Mouse (Mus musculus): ENCODE results near the gene Gm906. TPM values are rescaled to one million over a fixed set of nuclear protein-coding genes. Genes with fewer than 3 reads are reported as not detected.
"Not testable (repeated sequence)": the region's sequence is repeated elsewhere in the genome, so short reads cannot be mapped to it uniquely, and the experiment has no call there.

Gene Gm906
- total RNA-seq (2015) (not detected in 2 replicates), total RNA-seq (2017) (not detected in 2 replicates)

DNA sequence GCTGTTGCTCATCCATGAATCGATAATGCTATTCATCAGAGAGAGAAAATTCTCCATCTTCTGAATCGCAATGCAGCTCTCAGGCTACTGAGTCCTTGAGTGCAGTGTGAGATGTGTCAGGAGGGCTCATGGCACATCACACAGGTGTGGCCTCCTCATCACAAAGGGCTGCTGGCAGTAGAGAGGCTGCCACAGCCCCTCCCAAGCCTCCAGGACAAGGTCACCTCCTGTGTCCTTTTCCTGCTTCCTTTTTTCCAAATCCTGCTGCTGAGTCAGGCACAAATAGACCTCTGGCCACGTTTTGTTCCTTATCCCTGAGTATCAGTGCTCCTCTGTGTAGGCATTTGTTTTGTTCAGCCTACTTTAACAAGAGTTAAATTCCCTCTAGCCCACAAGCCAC, at the start of gene Gm906:
Gene Gm906 (minus strand): TSS at position 101 of the 400 bp plus-strand sequence.
- ATAC-seq (ENCODE audit: poor library complexity, severe bottlenecking), result not testable (repeated sequence)

GRCm38 (mm10) chr13:50283308-50283707, 33.2 kb upstream of the Gm906 start:
- ATAC-seq (ENCODE audit: poor library complexity, severe bottlenecking), result not testable (repeated sequence)

- ATAC-seq (ENCODE audit: poor library complexity, severe bottlenecking), result no peak
These were observed 13.6 kb downstream of the Gm906 start for GRCm38 (mm10) chr13:50236487-50236886.

DNA sequence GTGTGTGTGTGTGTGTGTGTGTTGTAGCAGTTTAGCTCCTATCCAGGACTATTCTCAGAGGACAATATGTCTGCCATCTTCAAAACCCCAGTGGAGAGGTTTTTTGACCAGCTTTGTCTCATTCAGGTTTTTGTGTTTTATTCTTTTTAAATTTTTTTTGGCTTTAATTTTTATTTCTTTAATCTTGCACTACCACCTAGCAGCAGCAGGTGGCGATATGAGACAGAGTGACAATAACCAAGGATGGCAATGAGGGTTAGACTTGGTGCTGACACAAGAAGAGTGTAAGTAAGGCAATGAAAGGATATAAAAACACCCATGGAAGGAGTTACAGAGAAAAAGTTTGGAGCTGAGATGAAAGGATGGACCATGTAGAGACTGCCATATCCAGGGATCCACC, 38.3 kb downstream of the Gm906 start:
- ATAC-seq (ENCODE audit: poor library complexity, severe bottlenecking), result not testable (repeated sequence)

DNA sequence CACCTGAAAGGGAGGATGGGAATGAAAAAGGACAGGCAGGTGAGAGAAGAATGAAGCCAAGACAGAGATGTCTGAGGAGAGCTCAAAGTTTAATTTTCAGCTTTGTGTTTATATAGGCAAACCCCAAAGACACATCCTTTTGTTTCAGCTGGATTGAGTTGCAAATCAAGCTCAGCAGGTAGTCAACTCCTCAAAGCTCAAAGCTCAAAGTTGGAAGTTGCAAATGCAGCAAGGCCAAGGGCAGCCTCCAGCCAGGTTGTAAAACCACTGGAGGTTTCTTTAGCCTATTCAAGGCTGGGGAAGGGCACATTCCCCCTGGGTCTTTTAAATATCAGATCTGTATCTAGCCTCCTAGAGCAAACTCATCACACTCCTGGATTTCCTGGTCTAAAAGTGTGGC, 39.9 kb downstream of the Gm906 start:
- ATAC-seq (ENCODE audit: poor library complexity, severe bottlenecking), result not testable (repeated sequence)

DNA sequence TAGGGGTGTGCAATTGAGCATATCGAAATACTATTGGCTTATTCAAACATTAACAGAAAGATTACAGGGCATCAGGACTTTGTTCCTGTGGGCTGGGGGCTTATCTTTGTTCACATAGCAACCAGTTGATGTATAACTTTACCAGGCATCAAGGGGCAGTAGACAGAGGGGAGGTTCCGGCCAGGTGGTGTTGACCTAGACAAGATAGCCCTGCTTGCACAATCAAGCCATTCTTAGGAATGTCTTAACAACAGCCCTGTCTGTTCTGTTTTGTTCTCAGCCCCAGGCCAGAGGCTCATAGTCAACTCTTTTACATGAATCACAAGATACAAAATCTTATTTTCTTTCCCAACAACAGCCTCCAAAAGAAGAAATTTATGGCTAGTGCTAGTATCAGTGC, 40.5 kb downstream of the Gm906 start:
- not testable (repeated sequence) for ATAC-seq (ENCODE audit: poor library complexity, severe bottlenecking)

DNA sequence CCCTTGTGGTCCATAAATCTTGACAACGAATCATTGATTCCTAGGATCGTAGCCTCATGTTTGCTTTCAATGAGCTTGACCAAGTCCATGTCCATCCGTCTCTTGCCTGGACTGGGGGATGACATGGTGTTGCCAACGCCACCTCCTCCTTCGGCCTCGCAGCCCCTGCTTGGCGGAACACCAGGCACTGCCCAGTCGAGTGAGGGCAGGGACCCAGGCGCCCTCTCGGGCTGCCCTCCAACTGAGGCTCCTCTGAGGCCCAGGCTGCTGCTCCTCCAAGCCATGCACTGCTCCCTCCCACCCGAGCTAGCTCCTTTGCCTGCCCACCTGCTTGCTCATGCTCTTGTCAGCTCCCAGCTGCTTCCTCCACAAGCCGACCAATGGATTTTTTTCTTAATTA, 42.1 kb downstream of the Gm906 start:
- no peak for ATAC-seq (ENCODE audit: poor library complexity, severe bottlenecking)

GRCm38 (mm10) chr13:50196831-50197230, 53.3 kb downstream of the Gm906 start:
- not testable (repeated sequence) for ATAC-seq (ENCODE audit: poor library complexity, severe bottlenecking)

Other genes starting within 250 kb of the Gm906 start
- 15.3 and 15.9 TPM in 2 replicates for gene Fbxw17, start 167.6 kb upstream of the Gm906 start, total RNA-seq (2015)
- 12.6 and 16.3 TPM in 2 replicates for gene Fbxw17, start 167.6 kb upstream of the Gm906 start, total RNA-seq (2017)
- not detected in 2 replicates for gene Gm47429, start 193.6 kb upstream of the Gm906 start, total RNA-seq (2015)
- gene Gm47429, start 193.6 kb upstream of the Gm906 start, total RNA-seq (2017), result not detected in 2 replicates
- gene Nutm2, start 217.0 kb upstream of the Gm906 start, total RNA-seq (2015), result not detected in 2 replicates
- not detected in 2 replicates for gene Nutm2, start 217.0 kb upstream of the Gm906 start, total RNA-seq (2017)

Measured in megakaryocyte, adult 5-6 weeks (primary cell).